10 mouse cellular contexts compared by ENCODE assay signal in the genomic region with DNA sequence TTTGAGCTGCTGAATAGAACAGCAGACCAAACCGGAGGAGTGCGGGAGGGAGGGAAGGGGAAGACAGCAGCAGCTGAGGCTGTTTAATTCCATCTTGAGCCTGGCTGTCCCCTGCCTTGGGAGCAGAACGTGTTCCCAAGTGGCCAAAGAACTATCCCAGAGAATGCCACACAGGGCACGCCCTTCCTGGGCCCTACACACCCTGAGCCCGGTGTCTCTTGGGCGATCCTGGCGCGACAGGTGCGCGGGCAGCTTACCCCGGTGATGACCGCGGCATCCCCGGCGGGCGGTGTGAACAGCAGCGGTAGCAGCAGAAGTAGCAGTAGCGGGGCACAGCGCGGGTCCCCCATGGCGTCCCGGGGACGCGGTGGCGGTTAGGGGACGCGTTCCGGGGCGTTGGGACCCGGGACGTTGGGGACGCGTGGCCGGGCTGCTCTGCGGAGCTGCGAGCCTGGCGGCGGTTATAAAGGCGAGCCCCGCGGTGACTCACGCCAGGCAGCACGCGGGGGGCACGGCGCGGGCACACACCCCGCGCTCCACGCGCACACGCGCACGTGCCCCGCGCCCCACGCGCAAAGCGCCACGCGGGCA. TPM values are rescaled to one million over a fixed set of nuclear protein-coding genes. Genes with fewer than 3 reads are reported as not detected.
A peak's percentile ranks its signal among the peaks of the same experiment; 100 is the strongest.
DNase-seq lines count a peak whose midpoint lies in the region; ATAC-seq lines count a peak whose summit lies in the region.
"Had no signal": no experiment of that assay in that cellular context is flagged by ENCODE, and none has a peak within 500 bp of the region (broad histone marks: within the 10 kb centered on the region; RNA-seq: fewer than 3 reads in every experiment).

A gene (minus strand): TSS at position 422 of the 591 bp plus-strand sequence.

- H3K9ac ChIP-seq in hindbrain, embryonic 12.5 days: peak within 1 kb of the TSS; percentile 65

- H3K4me2 ChIP-seq in hindbrain, embryonic 12.5 days (replicated peaks): peak within 1 kb of the TSS; percentile 91

- peaks cover 11% of the 10 kb centered on the region for H3K4me1 ChIP-seq in hindbrain, embryonic 12.5 days

- H3K27me3 ChIP-seq in hindbrain, embryonic 12.5 days: peaks cover 60% of the 10 kb centered on the region

- DNase-seq in cerebellum, postnatal 10 days: peak; percentile 29 to 44
- DNase-seq in cerebellum, adult 9-10 months: no peak
- DNase-seq in thymus, postnatal 4 days: peak; percentile 25
- no peak for DNase-seq in thymus, postnatal 14 days
- peak; percentile 40 for DNase-seq in testis, postnatal 10 days (ENCODE audit: low spot score)
- no peak for DNase-seq in spleen, postnatal 14 days (ENCODE audit: low spot score in 2 of 2)

- no peak within 1 kb of the TSS for H3K27ac ChIP-seq in hindbrain, embryonic 12.5 days

- WGBS in hindbrain, embryonic 12.5 days: under 1% methylated on average over 51 of the region's 61 CpGs

- peak within 1 kb of the TSS; percentile 52 for H3K4me3 ChIP-seq in hindbrain, embryonic 12.5 days
- H3K4me3 ChIP-seq: erythroblast, embryonic 14.5 days had no signal

- H3K36me3 ChIP-seq in hindbrain, embryonic 12.5 days: no peaks in the 10 kb centered on the region

- H3K9me3 ChIP-seq in hindbrain, embryonic 12.5 days (replicated peaks): no peaks in the 10 kb centered on the region

- no peak; the same call in 1 of the 2 replicates for ATAC-seq in hindbrain, embryonic 12.5 days (ENCODE audit: low FRiP score)
- peak; percentile 38 for ATAC-seq in megakaryocyte, adult 5-6 weeks (ENCODE audit: poor library complexity, severe bottlenecking)

RNA-seq across cellular contexts. Expression of the gene that starts here (rescaled TPM):
- 0.14 TPM in 1 of 2 replicates, not detected in the other for polyA plus RNA-seq in hindbrain, embryonic 12.5 days (2016; fragmentation: Nextera tagmentation; extraction: Ambion mirVana)
- total RNA-seq in megakaryocyte, adult 5-6 weeks (2015): 4.7 and 6.3 TPM in 2 replicates
- 0.59 and 0.73 TPM in 2 replicates for total RNA-seq in megakaryocyte, adult 5-6 weeks (2017)
- polyA plus RNA-seq: C2C12; erythroblast, embryonic 14.5 days had no signal

Comparison
In these comparisons a context has a peak if more than half of its experiments do, and no peak if none do; other contexts are left out.
1. DNase-seq: peak in cerebellum, postnatal 10 days (2 of 2), thymus, postnatal 4 days (single experiment) and testis, postnatal 10 days (single experiment); none in cerebellum, adult 9-10 months (single experiment), thymus, postnatal 14 days (single experiment) and spleen, postnatal 14 days (0 of 2).